Comparison of ENCODE assay signal across 8 mouse cellular contexts in genomic region chr9:96436901-96437804, GRCm38 (mm10). TPM values are rescaled to one million over a fixed set of nuclear protein-coding genes. Genes with fewer than 3 reads are reported as not detected.
DNase-seq lines count a peak whose midpoint lies in the region; ATAC-seq and TF ChIP-seq lines count a peak whose summit lies in the region.

No protein-coding gene starts in this region.

- TF ChIP-seq POLR2A in cerebellum, adult 2 months (IDR thresholded peaks at IDR 0.05; ENCODE audit: borderline replicate concordance, insufficient read depth, low read length) = no peak
- TF ChIP-seq POLR2A in olfactory bulb, adult 2 months (IDR thresholded peaks at IDR 0.05; ENCODE audit: insufficient read depth, low read depth, low read length) = no peak

- H3K9ac ChIP-seq in limb, embryonic 12.5 days (replicated peaks) = peak overlapping the region; percentile 75

- 23% methylated on average over 28 of the region's 28 CpGs for WGBS in cerebellum, adult 2 months
- 16% methylated on average over 28 of the region's 28 CpGs for whole genome bisulfite sequencing in limb, embryonic 12.5 days
- 20% methylated on average over 28 of the region's 28 CpGs for WGBS in olfactory bulb, adult 2 months

- no peaks in the 10 kb centered on the region for H3K27me3 ChIP-seq in cerebellum, adult 2 months (ENCODE audit: control insufficient read depth, insufficient read depth, low read length)
- H3K27me3 ChIP-seq in limb, embryonic 12.5 days = peaks cover 9% of the 10 kb centered on the region; the same call in 1 of the 2 replicates

- peak overlapping the region; percentile 45 for H3K4me3 ChIP-seq in cerebellum, adult 2 months (replicated peaks; ENCODE audit: insufficient read depth, low read depth, low read length)
- H3K4me3 ChIP-seq in limb, embryonic 12.5 days (replicated peaks) = peak overlapping the region; percentile 46
- peak overlapping the region; percentile 49 for H3K4me3 ChIP-seq in olfactory bulb, adult 2 months (ENCODE audit: insufficient read depth, low read depth, low read length)

- no peak overlapping the region for H3K27ac ChIP-seq in cerebellum, adult 2 months (ENCODE audit: insufficient read depth, low read length)
- peak overlapping the region; percentile 67 for H3K27ac ChIP-seq in limb, embryonic 12.5 days
- H3K27ac ChIP-seq in olfactory bulb, adult 2 months (ENCODE audit: insufficient read depth, low read depth, low read length) = peak overlapping the region; percentile 62

- H3K36me3 ChIP-seq in limb, embryonic 12.5 days = no peaks in the 10 kb centered on the region

- peaks cover 4% of the 10 kb centered on the region; the same call in 1 of the 2 replicates for H3K4me1 ChIP-seq in cerebellum, adult 2 months (ENCODE audit: control insufficient read depth, insufficient read depth, low read length)
- H3K4me1 ChIP-seq in limb, embryonic 12.5 days (replicated peaks) = peaks cover 38% of the 10 kb centered on the region
- peaks cover 19% of the 10 kb centered on the region for H3K4me1 ChIP-seq in olfactory bulb, adult 2 months (ENCODE audit: control insufficient read depth, insufficient read depth, low read length)

- no peak for DNase-seq in cerebellum, adult 2 months
- peak; percentile 17 to 22 for DNase-seq in spleen, postnatal 10 days (ENCODE audit: low spot score in 2 of 2)
- DNase-seq in spleen, postnatal 14 days (ENCODE audit: low spot score in 2 of 2) = no peak
- peak; percentile 26 to 56 for DNase-seq in heart, postnatal 14 days
- DNase-seq in embryo, embryonic 10.5 days (ENCODE audit: low spot score) = no peak

- ATAC-seq in cerebellum, adult (ENCODE audit: insufficient number of reproducible peaks, low FRiP score, low TSS enrichment) = no peak
- 0 out of 2 replicates have a peak, but pooled peaks have one; percentile 16 for ATAC-seq in limb, embryonic 12.5 days (ENCODE audit: insufficient number of reproducible peaks, insufficient read depth, low FRiP score, low TSS enrichment, low read depth)

- intact Hi-C loops in heart, postnatal 14 days (cut with DNase I) = loop anchor here (5.0 kb wide), 1 partner anchor 85 kb away; no protein-coding TSS in a partner anchor

- peak overlapping the region; percentile 86 for H3K4me2 ChIP-seq in limb, embryonic 12.5 days

- TF ChIP-seq CTCF in cerebellum, adult 2 months (IDR thresholded peaks at IDR 0.05; ENCODE audit: borderline replicate concordance, insufficient read depth, low read depth, low read length) = peak; percentile 15; the same call in 1 of the 2 replicates
- peak; percentile 12; the same call in 1 of the 2 replicates for TF ChIP-seq CTCF in olfactory bulb, adult 2 months (IDR thresholded peaks at IDR 0.05; ENCODE audit: insufficient read depth, low read depth, low read length)

- H3K9me3 ChIP-seq in limb, embryonic 12.5 days = no peaks in the 10 kb centered on the region

RNA-seq across cellular contexts. Expression of gene Rnf7, which starts 41.3 kb away (rescaled TPM):
- polyA plus RNA-seq in cerebellum, adult 2 months (2012; rRNA removed) = 326 and 346 TPM in 2 replicates
- total RNA-seq in heart, postnatal 14 days (2021) = 10 to 100 TPM; 65.8 to 73.1 TPM
- polyA plus RNA-seq in limb, embryonic 12.5 days (2016; fragmentation: Nextera tagmentation; extraction: Ambion mirVana) = 241 and 247 TPM in 2 replicates
- not detected in 2 replicates for polyA plus RNA-seq in olfactory bulb, adult 2 months (2012; ENCODE audit: insufficient read depth, insufficient read length, low replicate concordance, missing spikeins)

Comparison
In these comparisons a context has a peak if more than half of its experiments do, and no peak if none do; other contexts are left out.
1. DNase-seq: peak in spleen, postnatal 10 days (2 of 2) and heart, postnatal 14 days (2 of 2); none in cerebellum, adult 2 months (0 of 2), spleen, postnatal 14 days (0 of 2) and embryo, embryonic 10.5 days (single experiment).
2. Peak in every context shown above with its lines, with median percentiles within 50 percentile points of each other: H3K4me3 ChIP-seq.